Mouse (Mus musculus) cerebellum, adult 8-10 months (tissue): ENCODE measurements around the gene Vps53.
"Not testable (repeated sequence)": the region's sequence is repeated elsewhere in the genome, so short reads cannot be mapped to it uniquely, and the experiment has no call there.

Experiments
- DNase-seq: peaks from one replicate; pipeline ENCODE4 v3.0.0; 2022

The Vps53 gene

DNA sequence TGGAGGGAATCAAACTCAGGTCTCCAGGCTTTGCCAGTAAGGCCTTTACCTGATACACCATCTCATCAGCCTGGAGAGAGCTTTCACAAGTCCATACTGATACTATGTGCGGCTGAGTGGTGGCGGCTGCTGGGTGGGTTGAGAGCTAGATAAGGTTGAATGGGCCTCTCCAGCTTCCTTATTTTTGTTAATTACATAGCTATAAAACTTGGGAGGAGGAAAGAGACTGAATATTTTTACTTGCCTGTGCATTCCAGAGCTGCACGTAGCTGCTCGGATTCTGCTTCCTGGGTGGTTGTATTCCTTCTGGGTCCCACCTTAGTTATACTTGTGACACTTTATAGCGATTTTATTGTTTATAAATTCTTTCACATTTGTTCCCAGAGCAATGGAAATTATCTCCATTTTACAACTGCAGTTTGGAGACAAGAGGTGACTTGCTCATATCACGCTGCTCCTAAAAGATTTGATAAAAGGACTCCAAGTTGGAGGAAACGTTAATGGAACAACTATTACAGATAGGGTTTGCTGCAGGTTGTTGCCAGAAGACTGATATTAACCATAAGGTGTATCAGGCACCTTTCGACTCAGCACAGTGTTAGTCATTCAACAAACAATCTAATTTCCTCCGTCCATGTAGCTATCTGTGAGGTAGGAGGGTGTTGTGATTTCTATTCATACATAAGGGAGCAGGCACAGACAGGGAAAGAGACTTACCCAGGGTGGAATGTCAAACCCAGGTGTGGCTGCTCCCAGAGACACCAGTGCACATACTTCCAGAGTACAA is 168.4 kb downstream of the Vps53 start:
- DNase-seq = no peak

DNA sequence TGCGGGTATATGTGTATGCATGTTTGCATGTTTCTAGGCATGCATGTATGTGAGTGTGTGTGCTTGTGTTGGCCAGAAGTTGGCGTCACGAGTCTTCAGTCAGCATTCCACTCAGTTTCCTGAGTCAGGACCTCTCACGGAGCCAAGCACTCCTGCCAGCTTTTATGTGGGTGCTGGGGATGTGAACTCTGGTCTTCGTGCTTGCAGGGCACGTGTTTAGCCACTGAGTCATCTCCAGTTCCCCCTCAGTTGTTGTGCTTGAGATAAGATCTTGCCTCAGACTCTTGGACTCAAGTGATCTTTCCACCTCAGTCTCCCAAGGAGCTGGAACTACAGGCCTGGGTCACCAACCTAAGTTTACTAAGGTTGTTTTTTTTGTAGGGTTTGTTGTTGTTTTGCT is 170.3 kb downstream of the Vps53 start:
- no peak for DNase-seq

DNA sequence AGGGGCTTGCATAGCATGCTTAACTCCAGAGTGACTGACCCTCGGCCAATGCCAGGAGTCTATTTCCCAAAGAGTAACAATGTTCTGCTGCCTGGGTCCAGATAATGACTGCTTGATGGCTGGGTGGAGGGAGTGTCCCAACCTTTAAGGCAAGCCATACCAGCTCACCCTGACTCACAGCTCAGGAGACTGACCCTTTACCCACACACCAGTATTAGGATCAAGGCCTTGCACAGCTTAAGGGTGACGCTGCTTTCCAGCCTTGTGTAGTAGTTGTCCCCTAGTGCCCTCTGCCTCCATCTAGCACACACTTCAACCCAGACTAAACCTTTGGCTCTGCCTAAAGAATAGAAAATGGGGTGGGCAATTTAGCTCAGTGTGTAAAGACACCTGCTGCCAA is 171.3 kb downstream of the Vps53 start:
- DNase-seq = no peak

DNA sequence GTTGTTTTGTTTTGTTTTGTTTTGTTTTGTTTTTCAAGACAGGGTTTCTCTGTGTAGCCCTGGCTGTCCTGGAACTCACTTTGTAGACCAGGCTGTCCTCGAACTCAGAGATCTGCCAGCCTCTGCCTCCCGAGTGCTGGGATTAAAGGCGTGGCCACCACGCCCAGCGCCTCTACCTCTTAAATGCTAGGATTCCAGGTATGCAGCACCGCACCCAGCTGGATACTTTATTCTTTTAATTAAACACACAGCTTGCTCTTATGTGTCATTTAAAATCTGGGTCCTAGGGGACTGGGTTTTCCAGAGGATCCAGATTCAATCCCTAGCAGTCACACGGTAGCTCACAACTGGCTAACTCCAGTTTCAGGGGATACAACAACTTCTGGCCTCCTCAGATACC is 175.2 kb downstream of the Vps53 start:
- not testable (repeated sequence) for DNase-seq

DNA sequence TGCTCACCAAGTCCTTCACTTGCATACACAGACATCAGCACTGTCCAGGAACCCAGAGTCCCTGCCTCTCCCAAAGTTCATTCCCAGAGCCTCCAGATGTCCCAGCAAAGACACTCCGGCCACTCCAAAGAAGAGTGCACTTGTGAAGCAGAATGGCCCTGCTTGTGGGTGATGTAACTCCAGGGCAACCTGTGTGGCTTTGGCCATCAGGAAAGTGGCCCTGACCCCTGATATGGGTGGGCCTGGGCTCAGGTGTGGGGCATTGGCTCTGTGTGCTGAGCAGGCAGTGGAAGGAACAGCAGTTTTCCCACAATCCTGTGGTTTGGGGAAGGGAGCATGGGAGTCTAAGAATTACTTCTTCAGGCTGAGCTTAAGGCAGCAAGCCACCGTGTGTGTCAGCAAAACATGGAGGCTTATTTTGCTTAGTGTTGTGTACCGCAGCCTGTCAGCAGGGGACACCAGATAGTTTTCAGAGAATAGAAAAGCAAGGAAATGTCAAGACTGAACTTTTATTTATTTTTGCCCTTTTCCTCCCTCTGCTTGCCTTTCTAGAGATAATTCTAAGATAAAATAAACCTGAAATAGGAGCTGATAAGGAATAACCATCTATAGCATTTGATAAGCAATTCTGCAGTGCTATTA is 178.1 kb downstream of the Vps53 start:
- no peak for DNase-seq

DNA sequence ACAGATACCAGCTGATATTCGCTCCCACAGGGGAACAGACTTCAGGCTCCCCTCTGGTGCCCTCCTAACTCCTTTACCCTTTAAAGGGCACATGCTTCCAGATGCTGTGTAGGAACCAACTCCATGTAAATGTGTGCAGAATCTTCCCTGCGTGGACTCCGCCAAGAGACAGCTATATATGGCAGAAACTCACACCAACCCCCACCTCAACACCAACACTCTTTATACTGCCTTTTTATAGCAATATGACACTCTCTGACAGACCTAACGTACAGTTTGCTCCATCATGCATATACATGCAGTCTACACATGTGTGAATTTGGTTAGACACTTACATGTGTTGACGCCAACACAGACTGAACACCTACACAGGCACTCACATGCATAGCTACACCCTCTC is 178.7 kb downstream of the Vps53 start:
- no peak for DNase-seq

DNA sequence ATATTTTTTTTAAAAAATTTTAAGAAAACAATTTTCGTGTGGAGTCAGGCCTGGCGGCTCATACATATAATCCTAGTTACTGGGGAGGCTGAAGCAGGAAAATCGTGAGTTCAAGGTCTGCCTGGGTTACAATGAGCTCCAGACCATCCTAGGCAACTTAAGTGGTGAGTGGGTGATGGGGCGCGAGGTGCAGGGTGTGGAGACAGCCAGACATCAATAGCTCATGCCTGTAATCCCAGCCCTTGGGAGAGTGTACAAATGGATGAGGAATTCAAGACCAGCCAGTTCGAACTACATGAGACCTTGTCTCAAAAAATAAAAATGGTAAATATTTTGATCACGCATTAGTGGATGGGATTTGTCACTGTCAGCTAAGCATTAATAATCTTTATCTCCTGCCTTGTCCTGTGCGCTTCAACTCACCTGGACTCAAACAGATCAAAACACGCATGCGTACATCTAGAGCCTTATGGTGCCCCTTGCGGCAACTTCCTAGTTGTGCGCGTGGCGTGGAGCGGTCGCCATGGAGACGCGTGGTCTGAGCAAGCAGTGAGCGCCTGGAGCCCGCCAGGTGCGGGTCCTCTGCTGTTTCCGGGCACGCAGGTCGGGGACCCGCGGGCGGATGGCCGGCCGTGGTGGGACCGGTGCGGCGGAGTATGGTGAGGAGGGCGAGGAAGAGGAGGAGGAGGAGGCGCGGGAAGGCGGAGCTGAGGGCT is 179.8 kb downstream of the Vps53 start, which contains the start of gene 1700016K19Rik:
Gene 1700016K19Rik, plus strand, starts transcription at position 473 of the 716 bp plus-strand sequence.
- DNase-seq = peak; percentile 82
